Mouse (Mus musculus) ES-Bruce4 (cell line): ENCODE results near the gene Endod1.

ENCODE experiments used
- CTCF ChIP-seq: IDR thresholded peaks from one replicate; pipeline ENCODE4 v1.8.1; 2011; ENCODE audit warnings: low read depth, low read length
- POLR2A ChIP-seq: IDR thresholded peaks from one replicate; pipeline ENCODE4 v1.8.1; 2011; ENCODE audit warnings: low read length; ENCODE audit not compliant: insufficient read depth

DNA sequence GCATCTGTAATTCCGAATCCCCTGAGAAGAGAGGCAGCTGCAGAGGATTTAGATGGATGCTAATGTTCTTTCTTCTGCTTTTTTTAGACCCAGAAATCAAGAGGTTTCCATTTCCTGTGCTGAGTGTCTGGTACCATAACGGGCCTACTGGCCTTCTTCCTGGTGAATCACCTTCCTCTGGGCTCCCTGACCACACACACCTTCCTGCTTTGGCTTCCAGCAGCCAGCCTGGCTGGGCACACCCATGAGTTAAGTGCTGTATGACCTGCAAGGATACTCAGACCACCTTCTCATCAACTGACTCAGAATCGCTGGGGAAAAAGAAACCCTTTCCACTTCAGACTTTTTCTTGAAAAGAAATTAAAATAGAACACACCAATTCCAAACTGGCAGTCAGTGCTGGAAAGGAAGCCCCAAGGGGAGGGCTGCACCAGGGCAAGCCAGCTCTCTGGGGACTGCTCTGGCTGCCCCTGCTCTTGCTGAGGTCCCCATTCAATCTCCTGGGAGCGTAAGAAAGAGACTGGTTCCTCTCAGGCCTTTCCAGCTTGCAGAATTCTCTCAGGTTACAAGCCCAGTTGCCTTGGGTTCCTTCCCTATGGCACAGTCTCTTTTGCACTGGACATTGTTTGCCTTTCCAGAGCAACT is 15.7 kb downstream of the Endod1 start:
- TF ChIP-seq POLR2A (no peak), CTCF (no peak)
